Mouse (Mus musculus) gastrocnemius, postnatal 36 days (tissue): ENCODE data around the gene Kras. TPM values are rescaled to one million over a fixed set of nuclear protein-coding genes. Genes with fewer than 3 reads are reported as not detected.

ENCODE experiments used
- DNase-seq, 2 experiments: peaks; one replicate each; pipeline ENCODE4 v3.0.0; 2022
- intact Hi-C: fragments of 180-260 bp; cut with DNase I; formaldehyde crosslinking; loops from one replicate; pipeline ENCODE4 v1.15.1; 2025
- long read RNA-seq, 2 experiments: library from polyadenylated mRNA; stranded (forward); transcript quantifications; one replicate each; pipeline ENCODE4 v2.0.0; 2021
- total RNA-seq, 2 experiments: library from RNA; stranded (reverse); gene quantifications; 2 replicates each; pipeline ENCODE4 v1.2.3; 2021

Kras gene
- 10 to 100 TPM; 12.5 to 15.9 TPM for total RNA-seq
- long read RNA-seq, experiment 1, full-length matches to known transcripts, result 11 of 20 reads
- long read RNA-seq, experiment 1, partial matches to known transcripts, result 0 of 20 reads
- long read RNA-seq, experiment 1, other reads (novel, unspliced or antisense), result 9 of 20 reads
- long read RNA-seq, experiment 2, full-length matches to known transcripts, result 12 of 21 reads
- long read RNA-seq, experiment 2, partial matches to known transcripts, result 0 of 21 reads
- long read RNA-seq, experiment 2, other reads (novel, unspliced or antisense), result 9 of 21 reads

GRCm38 (mm10) chr6:145250185-145250791, at the start of gene Kras:
Kras (minus strand) TSS chr6:145250239.
- DNase-seq, result peak; percentile 84 to 87
- intact Hi-C loops, result loop anchor here (2.0 kb wide), 2 partner anchors 39 to 91 kb away; partner anchors contain the start of genes Casc1 and Etfrf1

DNA sequence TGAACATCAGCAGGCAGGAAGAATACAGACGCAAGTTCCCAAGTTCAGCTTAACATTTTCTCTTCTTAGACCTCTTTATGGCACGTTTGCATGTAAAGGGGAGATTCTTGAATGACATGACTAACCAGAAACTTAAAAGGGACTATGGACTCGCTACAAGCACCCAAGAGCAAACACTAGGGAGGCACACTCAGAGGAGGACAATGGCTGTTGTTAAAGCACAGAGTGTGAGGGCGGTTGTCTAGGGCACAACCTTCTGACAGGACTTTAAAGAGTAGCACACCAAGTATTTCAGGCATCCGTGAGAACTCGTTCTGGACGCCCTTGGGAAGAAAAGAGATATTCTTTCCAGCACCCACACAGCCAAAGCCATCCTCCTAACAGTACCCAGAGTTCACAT, 47.6 kb upstream of the Kras start:
- intact Hi-C loops, result no loop called here
- DNase-seq, result no peak

GRCm38 (mm10) chr6:145296979-145297378, 46.9 kb upstream of the Kras start:
- DNase-seq, result no peak
- intact Hi-C loops, result no loop called here

DNA sequence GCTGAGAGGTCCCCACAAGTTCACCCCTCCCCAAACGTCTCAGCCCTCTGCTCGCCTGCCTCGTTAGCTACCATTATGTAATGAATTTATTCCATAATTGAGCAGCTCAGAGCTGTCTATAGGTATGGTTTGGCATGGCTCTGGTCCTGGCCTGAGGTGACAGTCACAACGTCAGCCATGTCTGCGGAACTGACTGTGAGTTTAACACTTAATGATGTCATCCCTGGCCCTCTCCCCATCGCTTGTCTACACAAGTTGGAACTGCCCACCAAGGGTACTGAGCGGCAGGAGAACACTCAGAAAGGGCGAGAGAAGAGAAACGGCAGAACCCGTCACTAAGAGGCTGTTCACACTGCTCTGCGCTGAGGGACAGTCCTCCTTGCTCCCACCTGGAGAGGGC, 45.1 kb upstream of the Kras start:
- DNase-seq, result no peak
- intact Hi-C loops, result no loop called here

DNA sequence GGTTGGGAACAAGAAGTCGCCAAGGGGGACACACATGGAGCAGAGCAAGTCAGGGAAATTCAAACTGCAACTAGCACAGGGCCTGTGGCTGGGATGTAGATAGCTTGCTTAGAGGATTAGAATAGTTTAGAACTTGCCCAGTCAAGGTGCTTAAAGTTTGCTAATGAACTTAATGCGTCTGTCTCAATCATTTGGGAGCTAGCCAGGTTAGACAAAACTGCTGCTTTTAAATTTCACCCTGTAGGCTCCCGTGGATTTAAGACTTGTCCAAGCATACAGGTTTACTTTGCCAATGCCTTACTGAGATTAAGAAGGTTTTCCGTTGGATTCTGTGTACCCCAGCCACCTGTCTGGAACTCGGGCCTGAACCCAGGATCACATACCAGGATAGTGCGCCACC, 43.1 kb upstream of the Kras start:
- DNase-seq, result no peak
- intact Hi-C loops, result no loop called here

GRCm38 (mm10) chr6:145291383-145292289, 41.6 kb upstream of the Kras start:
- peak in 1 of 2 experiments; percentile 33 for DNase-seq

GRCm38 (mm10) chr6:145285656-145286055, 35.6 kb upstream of the Kras start:
- no peak for DNase-seq
- intact Hi-C loops, result no loop called here

More at GRCm38 (mm10) chr6:145291383-145292289, 41.6 kb upstream of the Kras start:
- intact Hi-C loops, result no loop called here

DNA sequence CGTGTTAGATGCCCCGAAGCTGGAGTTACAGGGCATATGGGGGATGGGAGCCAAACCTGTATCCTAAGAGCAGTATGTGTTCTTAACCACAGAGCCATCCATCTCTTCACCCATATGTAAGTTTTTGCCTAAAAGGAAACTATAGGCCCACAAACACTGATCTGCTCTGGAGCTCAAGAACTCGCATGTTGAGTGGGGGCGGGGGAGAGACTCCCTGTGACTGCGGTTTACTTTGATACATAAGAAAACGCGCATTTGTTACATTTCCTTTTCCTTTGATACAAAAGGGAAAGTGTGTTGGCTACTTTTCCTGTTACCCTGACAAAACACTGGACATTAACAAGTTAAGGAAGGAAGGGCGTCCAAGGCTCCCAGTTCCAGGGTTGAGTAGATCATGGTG, 34.2 kb upstream of the Kras start:
- intact Hi-C loops, result no loop called here

GRCm38 (mm10) chr6:145277138-145277763, 27.2 kb upstream of the Kras start:
- DNase-seq, result no peak
- intact Hi-C loops, result no loop called here

More for the DNA sequence above, 34.2 kb upstream of the Kras start:
- no peak for DNase-seq

DNA sequence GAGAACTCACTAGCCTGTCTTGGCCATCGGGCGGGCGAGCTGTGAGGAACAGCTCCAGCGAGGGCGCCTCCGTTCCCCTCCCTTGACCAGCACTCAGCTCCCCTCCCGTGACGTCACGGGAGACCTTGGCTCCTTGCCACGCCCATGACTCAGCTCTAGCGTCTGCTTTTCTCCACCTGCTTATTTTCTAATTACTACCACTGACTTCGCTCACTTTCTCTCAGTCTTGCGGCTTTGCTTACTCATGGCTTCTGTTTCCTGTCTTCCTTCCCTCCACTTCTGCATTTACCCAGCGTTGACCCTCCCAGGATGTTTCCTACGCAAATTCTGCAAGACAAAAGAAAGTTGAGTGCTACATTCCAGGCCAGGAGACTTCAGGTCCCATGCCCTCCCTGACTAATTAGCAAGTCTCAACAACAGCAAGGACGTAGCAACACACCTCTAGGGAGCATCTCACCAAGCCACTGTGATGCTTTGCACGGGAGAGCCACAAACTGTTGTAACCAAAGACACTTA, 26.3 kb upstream of the Kras start:
- peak; percentile 46 to 59 for DNase-seq
- intact Hi-C loops, result no loop called here

DNA sequence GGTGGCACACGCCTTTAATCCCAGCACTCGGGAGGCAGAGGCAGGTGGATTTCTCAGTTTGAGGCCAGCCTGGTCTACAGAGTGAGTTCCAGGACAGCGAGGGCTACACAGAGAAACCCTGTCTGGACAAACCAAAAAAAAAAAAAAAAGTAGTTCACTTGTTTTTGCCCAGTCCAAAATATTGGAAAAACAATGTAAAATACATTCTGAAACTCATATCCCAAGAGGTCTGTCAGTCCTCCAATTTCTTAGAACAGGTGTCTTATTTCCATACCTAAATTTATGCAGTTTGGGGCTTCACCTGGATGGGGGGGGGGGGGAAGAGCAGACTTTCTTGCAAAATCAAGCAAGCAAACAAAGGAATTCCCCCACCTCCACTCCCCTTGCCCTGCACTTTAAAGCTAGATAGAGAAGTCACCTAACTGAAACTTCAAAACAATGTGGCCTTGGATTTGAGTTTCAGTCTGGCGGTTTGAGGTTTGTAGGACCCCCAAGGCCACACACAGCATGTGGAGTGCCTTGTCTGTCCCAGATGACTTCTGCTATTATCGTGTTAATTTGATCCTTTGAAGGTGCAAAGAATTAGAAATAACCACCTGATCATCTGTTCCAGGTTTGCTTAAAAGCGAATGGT, 25.7 kb upstream of the Kras start:
- intact Hi-C loops, result no loop called here
- no peak for DNase-seq

DNA sequence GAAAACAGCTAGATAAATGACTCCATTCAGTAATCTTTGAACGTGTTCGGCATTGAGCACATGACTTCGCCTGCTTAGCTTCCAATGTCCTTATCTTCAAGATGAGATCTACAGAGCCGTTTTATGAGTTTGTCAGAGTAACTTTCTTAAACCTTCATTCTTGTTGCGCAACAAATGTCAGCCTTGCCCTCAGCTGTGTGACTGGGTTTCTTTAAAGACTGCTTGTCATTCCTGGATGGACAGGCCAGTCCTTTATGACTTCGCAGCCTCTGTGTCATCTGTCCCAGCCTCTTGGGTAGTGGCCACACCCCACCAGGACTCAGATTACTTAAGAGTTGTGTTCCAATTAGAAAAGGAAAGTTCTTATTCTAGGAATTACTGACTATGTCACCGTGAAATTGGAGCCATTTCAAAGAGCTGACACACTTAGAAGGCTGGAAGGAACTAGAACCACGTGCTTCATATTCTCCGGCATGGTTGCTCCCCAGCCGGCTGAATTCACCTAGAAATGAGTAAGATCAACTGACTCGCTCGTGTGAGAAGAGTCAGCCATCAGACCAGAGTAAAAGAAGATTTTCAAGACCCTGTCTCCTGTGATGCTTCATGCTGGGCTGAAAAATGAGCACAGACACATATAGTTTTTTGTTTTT, 24.1 kb upstream of the Kras start:
- intact Hi-C loops, result no loop called here
- no peak for DNase-seq

DNA sequence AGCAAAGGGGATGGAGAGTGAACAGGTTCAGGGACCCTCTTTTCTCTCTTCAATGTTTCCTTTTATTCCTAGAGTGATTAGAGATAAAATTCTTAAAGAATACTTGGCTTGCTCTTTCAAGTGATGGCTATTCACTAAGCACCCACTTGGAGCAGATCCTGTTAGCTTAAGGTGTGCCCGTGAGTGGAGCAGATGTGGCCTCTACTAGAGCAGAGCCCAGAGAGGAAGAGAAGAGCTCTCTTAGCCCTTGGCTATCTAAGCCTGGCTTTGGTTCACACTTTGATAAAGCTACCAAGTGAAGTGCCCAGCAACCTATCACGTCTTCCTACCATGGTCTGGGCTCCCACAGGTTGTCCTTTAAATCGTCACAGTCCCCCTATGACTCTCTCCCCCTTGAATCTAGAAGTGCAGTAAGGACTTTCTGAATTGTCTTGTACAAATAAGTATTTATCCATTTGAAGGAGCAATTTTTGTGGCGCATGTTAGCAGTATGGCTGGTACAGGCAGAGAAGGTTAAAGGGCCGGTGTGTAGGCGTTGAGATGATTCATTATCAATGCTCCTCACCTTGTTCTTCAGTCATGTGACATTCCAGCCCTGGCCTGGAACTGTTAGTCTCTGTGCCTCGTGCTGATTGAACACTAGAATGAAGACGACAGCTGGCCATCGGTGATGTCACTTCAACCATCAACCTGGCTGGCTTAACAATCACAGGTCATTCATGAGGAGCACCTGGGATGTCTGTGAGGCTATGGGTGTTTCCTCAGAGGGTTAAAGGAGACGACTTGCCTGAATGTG, 22.3 kb upstream of the Kras start:
- intact Hi-C loops, result loop anchor here (1.0 kb wide), 1 partner anchor 8 kb away; no protein-coding TSS in a partner anchor
- DNase-seq, result no peak

- intact Hi-C loops, result no loop called here
- no peak for DNase-seq
Observed at GRCm38 (mm10) chr6:145269313-145269845, 19.3 kb upstream of the Kras start.

DNA sequence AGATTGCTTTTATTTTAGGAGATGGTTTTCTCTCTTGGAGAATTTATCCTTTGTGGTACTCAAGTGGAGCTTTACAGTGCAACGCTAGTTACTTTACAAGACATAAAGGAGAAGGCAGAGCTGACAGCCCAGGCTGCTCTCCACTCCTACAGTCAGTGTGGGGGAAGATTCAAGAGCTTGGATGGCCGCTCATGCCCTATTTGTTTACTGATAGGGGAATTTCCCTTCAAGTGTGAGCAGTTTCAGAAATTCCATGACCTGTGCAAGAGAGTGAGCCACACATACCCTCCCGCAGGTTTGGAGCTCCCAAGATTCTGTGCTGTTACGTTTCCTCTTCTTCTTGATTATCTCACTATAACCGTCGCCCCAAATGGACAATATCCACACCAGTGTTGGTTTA, 17.7 kb upstream of the Kras start:
- intact Hi-C loops, result no loop called here

DNA sequence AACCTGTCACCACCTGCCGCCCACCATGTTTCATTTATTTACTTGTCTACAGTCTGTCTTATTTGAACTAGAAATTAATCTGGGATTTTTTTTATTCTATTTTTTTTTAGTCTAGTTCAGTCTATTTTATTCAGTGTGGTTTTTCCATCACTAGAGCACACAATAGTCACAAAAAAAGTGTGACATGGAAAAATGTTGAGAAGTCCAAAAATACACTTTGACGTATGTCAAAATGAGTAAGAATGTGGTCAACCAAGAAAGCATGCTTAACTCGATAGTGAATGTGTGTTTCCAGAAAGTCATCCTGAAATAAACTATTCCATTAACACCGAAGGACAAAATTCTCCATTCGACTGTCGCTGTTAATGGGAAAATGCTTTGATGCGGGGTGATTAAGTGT, 12.3 kb upstream of the Kras start:
- intact Hi-C loops, result no loop called here
- no peak for DNase-seq

More for the DNA sequence above, 17.7 kb upstream of the Kras start:
- no peak for DNase-seq

- DNase-seq, result no peak
- intact Hi-C loops, result no loop called here
Observed at GRCm38 (mm10) chr6:145256701-145257073, 6.6 kb upstream of the Kras start.

GRCm38 (mm10) chr6:145255952-145256700, 6.1 kb upstream of the Kras start:
- DNase-seq, result no peak
- intact Hi-C loops, result no loop called here
